Mouse (Mus musculus) c-Kit-positive CD71-positive TER-119-negative erythroid progenitor cells, embryonic 14.5 days (primary cell): ENCODE data around the gene Tmem161a.
"Not testable (repeated sequence)": the region's sequence is repeated elsewhere in the genome, so short reads cannot be mapped to it uniquely, and the experiment has no call there.

Source experiments
- DNase-seq: peaks from one replicate; pipeline ENCODE4 v3.0.0-alpha.2; 2013; ENCODE audit warnings: low read depth

Gene Tmem161a

GRCm38 (mm10) chr8:70211275-70211674 is 39.1 kb downstream of the Tmem161a start:
- no peak for DNase-seq

GRCm38 (mm10) chr8:70211726-70212111 is 39.6 kb downstream of the Tmem161a start:
- no peak for DNase-seq

- DNase-seq = peak; percentile 99
Observed at GRCm38 (mm10) chr8:70212112-70213055, 40.2 kb downstream of the Tmem161a start, which contains the start of gene Slc25a42. TSS of gene Slc25a42 (minus strand) at chr8:70212305.

- no peak for DNase-seq
Observed at GRCm38 (mm10) chr8:70214411-70214810, 42.3 kb downstream of the Tmem161a start.

GRCm38 (mm10) chr8:70215092-70215491 is 42.9 kb downstream of the Tmem161a start:
- DNase-seq = no peak

- not testable (repeated sequence) for DNase-seq
Observed at GRCm38 (mm10) chr8:70216161-70216560, 44.0 kb downstream of the Tmem161a start.

- no peak for DNase-seq
Observed at GRCm38 (mm10) chr8:70216566-70216965, 44.4 kb downstream of the Tmem161a start.

GRCm38 (mm10) chr8:70217441-70217840 is 45.3 kb downstream of the Tmem161a start:
- DNase-seq = no peak

- DNase-seq = no peak
Observed at GRCm38 (mm10) chr8:70219107-70219684, 47.0 kb downstream of the Tmem161a start.

GRCm38 (mm10) chr8:70220236-70220840 is 48.2 kb downstream of the Tmem161a start:
- DNase-seq = no peak

GRCm38 (mm10) chr8:70220911-70221310 is 48.8 kb downstream of the Tmem161a start:
- DNase-seq = no peak

GRCm38 (mm10) chr8:70222041-70222440 is 49.9 kb downstream of the Tmem161a start:
- DNase-seq = no peak

- DNase-seq = no peak
Observed at GRCm38 (mm10) chr8:70223341-70223740, 51.2 kb downstream of the Tmem161a start.

- DNase-seq = no peak
Observed at GRCm38 (mm10) chr8:70227997-70228396, 55.8 kb downstream of the Tmem161a start.

- no peak for DNase-seq
Observed at GRCm38 (mm10) chr8:70230837-70231236, 58.7 kb downstream of the Tmem161a start.
